In genomic region chr4:84204777-84205176, GRCm38 (mm10) we compare ENCODE assay signal across 19 mouse cellular contexts.
DNase-seq lines count a peak whose midpoint lies in the region.
"Had no signal": no experiment of that assay in that cellular context is flagged by ENCODE, and none has a peak within 500 bp of the region (broad histone marks: within the 10 kb centered on the region; RNA-seq: fewer than 3 reads in every experiment).

No protein-coding gene starts in this region.

- intact Hi-C loops in left cerebral cortex, postnatal 10 days (cut with DNase I): no loop called here

- H3K9me3 ChIP-seq in heart, embryonic 10.5 days: no peaks in the 10 kb centered on the region
- H3K9me3 ChIP-seq in limb, embryonic 10.5 days (replicated peaks): no peaks in the 10 kb centered on the region
- H3K9me3 ChIP-seq: forebrain, embryonic 10.5 days; lung, embryonic 15.5 days; midbrain, embryonic 12.5 days had no signal

- no peaks in the 10 kb centered on the region for H3K36me3 ChIP-seq in heart, embryonic 10.5 days
- no peaks in the 10 kb centered on the region for H3K36me3 ChIP-seq in limb, embryonic 10.5 days
- H3K36me3 ChIP-seq: forebrain, embryonic 10.5 days; lung, embryonic 15.5 days; midbrain, embryonic 12.5 days had no signal

- no peak overlapping the region for H3K4me3 ChIP-seq in heart, embryonic 10.5 days
- H3K4me3 ChIP-seq in limb, embryonic 10.5 days: no peak overlapping the region
- H3K4me3 ChIP-seq: forebrain, embryonic 10.5 days; layer of hippocampus, adult 2 months; lung, embryonic 15.5 days; midbrain, embryonic 12.5 days had no signal

- 0 out of 2 replicates have a peak overlapping the region, but pooled peaks have one; percentile 56 for H3K27ac ChIP-seq in heart, embryonic 10.5 days
- peak overlapping the region; percentile 27 for H3K27ac ChIP-seq in limb, embryonic 10.5 days
- H3K27ac ChIP-seq: forebrain, embryonic 10.5 days; layer of hippocampus, adult 2 months; lung, embryonic 15.5 days; midbrain, embryonic 12.5 days had no signal

- DNase-seq in heart, embryonic 10.5 days (ENCODE audit: low spot score): no peak
- DNase-seq in heart, adult 18-20 months: no peak
- DNase-seq in 3T3-L1 (ENCODE audit: low read depth, low spot score): peak; percentile 22
- peak; percentile 70 to 79 for DNase-seq in kidney, adult 8-10 months
- no peak for DNase-seq in limb, embryonic 10.5 days (ENCODE audit: low spot score)
- no peak for DNase-seq in embryo, embryonic 11 days
- no peak for DNase-seq in left cerebral cortex, postnatal 10 days (ENCODE audit: extremely low spot score in 1 of 2, low spot score in 2 of 2)
- DNase-seq in right cerebral cortex, postnatal 14 days: no peak
- DNase-seq: adrenal gland, adult 8-10 months; cerebellum, adult 18-20 months; gastrocnemius, postnatal 10 days; heart, postnatal 14 days; right cerebral cortex, postnatal 25 days; thymus, postnatal 4 days had no signal

- peaks cover 29% of the 10 kb centered on the region for H3K4me1 ChIP-seq in heart, embryonic 10.5 days
- peaks cover 45% of the 10 kb centered on the region for H3K4me1 ChIP-seq in limb, embryonic 10.5 days

- 0 out of 2 replicates have a peak, but pooled peaks cover 7% of the 10 kb centered on the region for H3K27me3 ChIP-seq in heart, embryonic 10.5 days (ENCODE audit: insufficient read depth, poor library complexity, severe bottlenecking)
- 0 out of 2 replicates have a peak, but pooled peaks cover 5% of the 10 kb centered on the region for H3K27me3 ChIP-seq in limb, embryonic 10.5 days (ENCODE audit: low read depth, poor library complexity, severe bottlenecking)
- H3K27me3 ChIP-seq: CH12.LX; lung, embryonic 15.5 days had no signal

Comparison
In these comparisons a context has a peak if more than half of its experiments do, and no peak if none do; other contexts are left out.
1. DNase-seq: peak in 3T3-L1 (single experiment) and kidney, adult 8-10 months (2 of 2); none in heart, embryonic 10.5 days (single experiment), heart, adult 18-20 months (0 of 2), limb, embryonic 10.5 days (single experiment), embryo, embryonic 11 days (single experiment), left cerebral cortex, postnatal 10 days (0 of 2) and right cerebral cortex, postnatal 14 days (single experiment).